Mouse (Mus musculus) bone marrow, adult 2 months (tissue): ENCODE data around the gene Ddx24. TPM values are rescaled to one million over a fixed set of nuclear protein-coding genes. Genes with fewer than 3 reads are reported as not detected.

Experiments
- H3K27ac ChIP-seq: fragments of 200-500 bp; 2 replicates; pipeline ENCODE4 v1.5.1; 2012; ENCODE audit warnings: low read depth, mild to moderate bottlenecking, control low read depth, inconsistent platforms, low read length; ENCODE audit not compliant: control insufficient read depth, poor library complexity, insufficient read depth
- H3K4me1 ChIP-seq: fragments of 200-500 bp; 2 replicates; pipeline ENCODE4 v1.6.1; 2011; ENCODE audit warnings: low read length; ENCODE audit not compliant: control insufficient read depth, insufficient read depth
- H3K4me3 ChIP-seq: fragments of 200-500 bp; replicated peaks from 2 replicates; pipeline ENCODE3; 2011; ENCODE audit warnings: mild to moderate bottlenecking, low read depth, low read length, control low read depth; ENCODE audit not compliant: control insufficient read depth
- CTCF ChIP-seq: fragments of 200-500 bp; IDR thresholded peaks from 2 replicates; pipeline ENCODE4 v1.5.1; 2011; ENCODE audit warnings: low read length, control low read depth; ENCODE audit not compliant: control insufficient read depth, insufficient read depth
- POLR2A ChIP-seq: fragments of 200-500 bp; IDR thresholded peaks from 2 replicates; pipeline ENCODE4 v1.6.1; 2011; ENCODE audit warnings: low read depth, mild to moderate bottlenecking, control low read depth, low read length, borderline replicate concordance; ENCODE audit not compliant: control insufficient read depth
- WGBS: fragments of 180-500 bp; shearing (Covaris S2); methylation state at CpG from one replicate; pipeline ENCODE4 v1.1.7; 2018; 5-methylcytosine and 5-hydroxymethylcytosine counted together
- polyA plus RNA-seq: library from polyadenylated mRNA; stranded (reverse); fragments of >200 nt; gene quantifications from 2 replicates; pipeline ENCODE4 v1.2.4, GENCODE M21; 2011; ENCODE audit warnings: low replicate concordance; ENCODE audit not compliant: missing spikeins, insufficient read depth, insufficient read length

Gene Ddx24
- polyA plus RNA-seq, 1 experiment = 40.5 TPM

DNA sequence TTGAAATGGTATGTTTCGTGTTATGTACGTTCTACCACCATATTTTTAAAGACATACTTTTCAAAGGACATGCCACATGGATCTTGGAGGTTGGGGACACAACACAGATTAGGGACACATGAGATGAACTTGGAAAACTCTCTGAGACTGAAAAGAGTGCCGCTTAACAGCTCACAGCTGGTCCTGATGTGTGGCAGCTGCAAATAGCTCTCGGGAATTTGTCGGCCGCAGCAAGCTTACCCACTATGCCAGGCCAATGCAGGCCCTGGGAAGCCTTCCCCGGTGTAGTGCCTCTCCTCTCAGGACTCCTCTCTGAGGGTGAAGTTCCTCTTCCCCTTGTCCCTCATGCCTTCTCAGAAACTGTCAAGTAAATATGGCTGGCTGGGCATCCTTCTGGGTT lies 28.9 kb downstream of the Ddx24 start:
- 74% methylated on average over 7 of the region's 7 CpGs for WGBS
- peaks cover 3% of the 10 kb centered on the region; the same call in 1 of the 2 replicates for H3K4me1 ChIP-seq
- TF ChIP-seq POLR2A = no peak
- no peak for TF ChIP-seq CTCF
- H3K4me3 ChIP-seq = no peak overlapping the region
- peak overlapping the region; percentile 44 for H3K27ac ChIP-seq

DNA sequence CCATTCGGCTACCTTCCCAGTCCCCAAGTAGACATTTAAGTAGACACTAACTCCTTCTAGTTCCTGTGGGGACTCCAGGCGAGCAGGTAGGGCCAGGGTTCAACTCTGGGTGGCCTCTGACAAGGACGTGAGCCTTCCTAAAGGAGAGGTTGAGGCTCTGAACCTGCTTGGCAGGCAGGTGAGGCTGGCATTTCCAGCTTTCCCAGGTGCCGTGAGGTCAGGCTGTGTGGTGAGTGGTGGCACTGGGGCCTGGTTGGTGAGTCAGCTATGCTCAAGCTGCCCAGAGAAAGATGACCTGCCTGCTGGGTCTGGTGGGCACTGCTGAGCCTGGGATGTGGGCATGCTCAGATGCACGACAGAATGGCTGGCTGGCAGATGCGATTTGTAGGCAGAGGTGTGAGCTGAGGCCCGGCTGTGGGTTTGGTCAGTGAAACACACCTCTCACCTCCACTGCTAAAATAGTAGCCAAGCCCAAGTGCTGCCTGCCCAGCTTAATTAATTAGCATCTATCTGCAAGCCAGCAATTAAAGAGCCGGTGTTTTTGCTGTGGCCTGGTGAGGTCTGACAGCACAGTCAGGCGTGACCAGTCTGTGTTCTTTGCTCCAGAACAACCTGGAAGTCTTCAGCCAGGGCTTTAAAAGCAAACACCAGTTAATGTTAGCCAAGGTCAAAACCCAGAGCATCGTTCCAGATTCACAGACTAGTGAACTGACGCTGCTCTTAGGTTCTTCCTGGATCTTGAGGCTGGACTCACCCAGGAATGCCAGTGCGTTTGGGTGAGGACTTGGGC lies 29.9 kb downstream of the Ddx24 start:
- WGBS = 84% methylated on average over 12 of the region's 12 CpGs
- Histone ChIP-seq H3K4me3 (no peak overlapping the region), H3K4me1 (peaks cover 3% of the 10 kb centered on the region; the same call in 1 of the 2 replicates), H3K27ac (peak overlapping the region; percentile 12)
- TF ChIP-seq POLR2A (no peak; the same call in 1 of the 2 replicates), CTCF (no peak)

DNA sequence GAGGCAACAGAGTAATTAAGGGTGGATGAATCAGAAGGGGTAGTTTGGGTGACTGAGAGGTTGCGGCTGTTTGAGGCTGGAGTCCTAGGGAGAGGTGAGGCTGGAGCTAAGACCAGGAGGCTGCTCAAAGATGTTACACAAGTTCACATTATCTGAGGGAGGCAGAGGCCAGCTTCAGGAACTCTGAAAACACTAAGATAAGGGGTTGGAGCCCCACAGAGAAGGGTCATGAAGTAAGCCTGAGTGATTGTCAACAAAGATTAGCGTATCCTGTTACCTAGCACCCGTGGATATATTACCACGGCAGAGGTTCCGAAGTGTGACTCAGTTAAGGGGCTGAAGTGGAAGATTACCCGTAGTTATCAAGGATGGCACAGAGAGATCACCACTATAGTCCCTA lies 32.1 kb downstream of the Ddx24 start:
- whole genome bisulfite sequencing = 38% methylated on average over 6 of the region's 6 CpGs
- Histone ChIP-seq H3K4me1 (peaks cover 3% of the 10 kb centered on the region; the same call in 1 of the 2 replicates), H3K27ac (peak overlapping the region; percentile 81), H3K4me3 (no peak overlapping the region)
- TF ChIP-seq CTCF (no peak), POLR2A (no peak)

DNA sequence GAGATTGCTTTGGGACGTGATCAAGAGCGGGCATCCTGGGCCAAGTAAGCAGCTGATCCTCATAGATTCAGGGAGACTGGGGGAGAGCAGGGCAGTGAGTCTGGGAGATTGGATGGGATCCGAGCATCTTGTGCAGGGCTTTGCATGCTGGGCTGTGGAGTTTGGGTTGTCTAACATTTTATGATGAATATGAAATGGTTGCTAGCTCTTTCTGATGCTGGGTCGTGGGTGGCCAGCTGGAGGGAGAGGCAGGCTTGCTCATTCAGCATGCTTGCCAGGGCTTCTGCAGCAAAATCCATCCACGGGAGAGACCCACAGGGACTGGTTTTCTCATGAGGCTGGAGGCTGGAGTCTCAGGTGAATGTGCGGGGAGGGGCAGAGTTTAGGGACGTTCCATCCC lies 34.5 kb downstream of the Ddx24 start:
- no peak overlapping the region for H3K27ac ChIP-seq
- peaks cover 3% of the 10 kb centered on the region; the same call in 1 of the 2 replicates for H3K4me1 ChIP-seq
- H3K4me3 ChIP-seq = no peak overlapping the region
- TF ChIP-seq CTCF (no peak), POLR2A (no peak)
- 90% methylated on average over 7 of the region's 7 CpGs for WGBS

DNA sequence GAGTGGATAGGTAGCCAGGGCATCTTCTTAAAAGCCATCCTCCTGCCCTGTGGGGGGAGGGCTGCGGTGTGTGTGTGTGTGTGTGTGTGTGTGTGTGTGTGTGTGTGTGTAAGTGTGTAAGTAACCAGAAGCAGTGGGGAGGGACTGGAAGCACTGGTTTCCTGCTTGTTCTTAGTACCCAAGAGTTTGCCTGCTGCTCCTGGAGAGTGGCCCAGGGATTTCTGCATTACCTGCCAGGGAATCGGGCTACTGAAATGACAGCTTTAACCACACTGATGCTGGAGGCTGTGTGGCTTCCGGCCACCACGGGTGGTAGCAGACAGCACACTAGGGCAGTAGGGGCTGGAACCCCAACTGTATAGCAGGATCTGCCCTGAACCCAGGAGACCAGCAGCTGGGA lies 35.6 kb downstream of the Ddx24 start:
- Histone ChIP-seq H3K4me1 (peaks cover 1% of the 10 kb centered on the region), H3K4me3 (peak overlapping the region; percentile 62), H3K27ac (no peak overlapping the region)
- 41% methylated on average over 4 of the region's 4 CpGs for WGBS
- TF ChIP-seq CTCF = no peak
- no peak for TF ChIP-seq POLR2A

DNA sequence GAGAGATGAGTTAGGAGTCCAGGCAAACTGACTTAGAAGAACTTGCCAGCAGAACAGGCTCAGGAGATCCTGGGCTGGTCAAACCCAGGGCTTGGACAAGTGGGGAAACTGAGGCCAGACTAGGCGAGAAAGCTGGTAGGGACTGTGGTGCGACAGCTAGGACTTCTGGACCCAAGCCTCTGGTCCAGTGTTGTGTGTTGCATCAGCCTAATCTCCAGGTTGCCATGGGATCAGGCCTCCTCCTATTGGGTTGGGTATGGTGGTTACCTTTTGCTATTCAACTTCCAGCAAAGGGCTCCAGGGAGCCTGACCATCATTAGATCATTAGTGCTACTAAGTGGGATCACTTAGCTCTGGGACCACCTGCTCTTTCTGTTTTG lies 36.3 kb downstream of the Ddx24 start:
- TF ChIP-seq POLR2A = no peak
- TF ChIP-seq CTCF = no peak
- Histone ChIP-seq H3K4me1 (peaks cover 1% of the 10 kb centered on the region), H3K4me3 (peak overlapping the region; percentile 73), H3K27ac (peak overlapping the region; percentile 80)
- WGBS = 72% methylated on average over 2 of the region's 2 CpGs

DNA sequence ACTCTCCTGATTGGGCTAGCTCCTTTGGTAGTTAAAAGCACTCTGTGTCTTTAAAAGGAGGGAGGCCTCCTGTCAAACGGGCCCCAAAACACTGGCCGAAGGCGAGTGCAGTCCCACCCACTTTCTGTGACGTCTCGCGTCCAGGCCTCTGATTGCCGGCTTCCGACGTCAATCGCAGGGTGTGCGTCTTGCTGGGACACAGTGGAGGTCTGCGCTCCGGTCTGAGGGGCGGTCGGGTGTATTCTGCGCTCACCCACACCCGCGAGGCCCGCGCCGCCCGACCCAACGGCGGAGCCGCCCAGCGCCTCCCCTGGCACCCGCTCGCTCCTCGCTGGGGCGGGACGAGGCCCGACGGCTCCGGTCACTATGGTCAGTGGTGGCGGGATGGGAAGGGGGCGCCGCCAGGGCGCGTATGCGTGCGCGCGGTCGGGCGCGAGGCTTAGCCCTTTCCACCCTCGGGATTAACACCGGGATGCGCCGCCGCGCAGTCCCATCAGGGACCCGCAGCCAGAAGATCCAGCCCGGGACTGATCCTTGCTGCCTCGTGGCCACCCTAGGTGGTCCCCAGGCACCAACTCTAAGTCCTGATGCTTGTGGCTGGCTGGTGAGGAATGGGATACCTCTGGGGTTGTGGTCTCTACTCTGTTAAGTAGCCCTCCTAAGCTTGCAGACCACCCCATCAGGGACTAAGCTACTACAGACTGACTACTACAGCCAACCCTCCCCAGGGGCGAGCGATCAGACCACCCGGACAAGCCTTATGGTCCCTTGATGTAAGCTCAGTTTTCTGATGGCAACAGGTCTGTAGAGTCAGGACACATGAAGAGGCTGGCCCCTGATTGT lies 36.9 kb downstream of the Ddx24 start, which contains the start of gene Otub2:
TSS of gene Otub2 (plus strand) at position 178 of the 843 bp plus-strand sequence.
- H3K4me1 ChIP-seq = no peaks in the 10 kb centered on the region; the same call in none of the 2 replicates
- H3K27ac ChIP-seq = peak within 1 kb of the TSS; percentile 80
- H3K4me3 ChIP-seq = peak within 1 kb of the TSS; percentile 73
- WGBS = 2% methylated on average over 58 of the region's 58 CpGs
- TF ChIP-seq CTCF (no peak), POLR2A (peak; percentile 81; the same call in 1 of the 2 replicates)

DNA sequence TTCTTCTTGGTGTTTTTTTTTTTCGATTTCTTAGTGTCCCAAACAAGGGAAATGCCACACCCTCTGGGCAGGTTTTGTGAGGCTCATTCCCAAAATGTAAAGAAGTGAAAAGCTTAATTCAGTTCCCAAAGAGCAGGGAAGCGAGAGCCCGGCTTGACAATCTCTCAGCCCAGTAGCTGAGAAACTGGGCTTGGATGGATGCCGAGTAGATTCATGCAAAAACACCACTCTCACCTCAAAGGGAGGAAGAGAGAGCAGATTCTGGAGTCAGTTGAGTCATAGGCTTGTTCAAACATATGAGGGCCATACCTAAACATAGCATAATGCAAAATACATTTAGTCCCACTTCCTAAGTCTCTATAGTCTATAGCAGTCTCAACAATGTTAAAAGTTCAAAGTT lies 45.4 kb downstream of the Ddx24 start:
- H3K4me3 ChIP-seq = no peak overlapping the region
- no peak overlapping the region for H3K27ac ChIP-seq
- H3K4me1 ChIP-seq = no peaks in the 10 kb centered on the region
- WGBS = 73% methylated on average over 4 of the region's 4 CpGs
- TF ChIP-seq CTCF (no peak), POLR2A (no peak)
